Mouse (Mus musculus): ENCODE measurements at regions not wholly inside any gene's neighbourhood (a gene's known extent, or its start where the extent isn't known, plus 50 kb on each side); places are given as distances from the start of the nearest gene placed in this dataset.

- TF ChIP-seq CTCF (IDR thresholded peaks at IDR 0.05; ENCODE audit: low read depth), result no peak
- TF ChIP-seq EP300 (IDR thresholded peaks at IDR 0.05; ENCODE audit: low read depth), result no peak
Observed at GRCm38 (mm10) chr13:56352839-56353605, 56.7 kb upstream of the Cxcl14 start.

Measured in heart, postnatal 0 days (tissue).